Mouse (Mus musculus) gastrocnemius, postnatal 10 days (tissue): Measurements from ENCODE around the gene Fut4. TPM values are rescaled to one million over a fixed set of nuclear protein-coding genes. Genes with fewer than 3 reads are reported as not detected.
A peak's percentile ranks its signal among the peaks of the same experiment; 100 is the strongest.

ENCODE experiments used
- DNase-seq: peaks from one replicate; pipeline ENCODE4 v3.0.0; 2021; ENCODE audit warnings: mixed read lengths
- long read RNA-seq, 2 experiments: library from polyadenylated mRNA; stranded (forward); transcript quantifications; one replicate each; pipeline ENCODE4 v2.0.0; 2021
- total RNA-seq, 2 experiments: library from RNA; stranded (reverse); gene quantifications; 2 replicates each; pipeline ENCODE4 v1.2.3; 2021

Gene Fut4
- under 1 TPM; 0.56 to 0.84 TPM for total RNA-seq
- long read RNA-seq, experiment 1 = 0 reads
- long read RNA-seq, experiment 2, full-length matches to known transcripts = 2 of 2 reads
- long read RNA-seq, experiment 2, partial matches to known transcripts = 0 of 2 reads
- long read RNA-seq, experiment 2, other reads (novel, unspliced or antisense) = 0 of 2 reads

- DNase-seq = peak; percentile 65
These were observed at the start of gene Fut4 for GRCm38 (mm10) chr9:14752001-14752522. Gene Fut4 (minus strand): TSS chr9:14752393.

- DNase-seq = no peak
These were observed 35.2 kb upstream of the Fut4 start for GRCm38 (mm10) chr9:14787356-14787755.

GRCm38 (mm10) chr9:14784039-14785002 lies 32.1 kb upstream of the Fut4 start, which contains the start of the genes Mre11a and Ankrd49:
Gene Mre11a (plus strand): TSS chr9:14784654.
Gene Ankrd49 (minus strand): TSS chr9:14784856.
- peak; percentile 83 for DNase-seq

- DNase-seq = no peak
These were observed 26.1 kb upstream of the Fut4 start for GRCm38 (mm10) chr9:14778341-14778740.

- no peak for DNase-seq
These were observed 21.6 kb upstream of the Fut4 start for GRCm38 (mm10) chr9:14773813-14774212.

GRCm38 (mm10) chr9:14772074-14772473 lies 19.9 kb upstream of the Fut4 start:
- no peak for DNase-seq

- DNase-seq = no peak
These were observed 18.7 kb upstream of the Fut4 start, which contains the start of gene 1700012B09Rik for GRCm38 (mm10) chr9:14770803-14771471. Gene 1700012B09Rik (minus strand): TSS chr9:14771030.

- DNase-seq = no peak
These were observed 17.6 kb upstream of the Fut4 start for GRCm38 (mm10) chr9:14769811-14770210.

GRCm38 (mm10) chr9:14764765-14765164 lies 12.6 kb upstream of the Fut4 start:
- DNase-seq = peak; percentile 54

- DNase-seq = no peak
These were observed 7.1 kb upstream of the Fut4 start for GRCm38 (mm10) chr9:14759261-14759660.

GRCm38 (mm10) chr9:14758590-14758989 lies 6.4 kb upstream of the Fut4 start:
- no peak for DNase-seq

- DNase-seq = no peak
These were observed 2.3 kb upstream of the Fut4 start for GRCm38 (mm10) chr9:14754469-14754868.

- DNase-seq = no peak
These were observed 1.8 kb upstream of the Fut4 start for GRCm38 (mm10) chr9:14753947-14754346.

- DNase-seq = peak; percentile 30
These were observed 641 bp downstream of the Fut4 start for GRCm38 (mm10) chr9:14751503-14752000.

- peak; percentile 10 for DNase-seq
These were observed 1.2 kb downstream of the Fut4 start for GRCm38 (mm10) chr9:14750901-14751502.

GRCm38 (mm10) chr9:14740151-14740924 lies 11.9 kb downstream of the Fut4 start, which contains the start of gene Piwil4:
Gene Piwil4 (minus strand): TSS chr9:14740733.
- no peak for DNase-seq

- no peak for DNase-seq
These were observed 12.6 kb downstream of the Fut4 start for GRCm38 (mm10) chr9:14739498-14740150.

- DNase-seq = no peak
These were observed 21.2 kb downstream of the Fut4 start for GRCm38 (mm10) chr9:14730941-14731541.

- no peak for DNase-seq
These were observed 23.8 kb downstream of the Fut4 start for GRCm38 (mm10) chr9:14728365-14728764.

GRCm38 (mm10) chr9:14726629-14727028 lies 25.6 kb downstream of the Fut4 start:
- DNase-seq = no peak
